Mouse (Mus musculus): ENCODE results near the gene Adgrg5.

The Adgrg5 gene

GRCm38 (mm10) chr8:94967071-94967470 lies 43.6 kb downstream of the Adgrg5 start:
- DNase-seq (ENCODE audit: low read depth, low spot score) = no peak

DNA sequence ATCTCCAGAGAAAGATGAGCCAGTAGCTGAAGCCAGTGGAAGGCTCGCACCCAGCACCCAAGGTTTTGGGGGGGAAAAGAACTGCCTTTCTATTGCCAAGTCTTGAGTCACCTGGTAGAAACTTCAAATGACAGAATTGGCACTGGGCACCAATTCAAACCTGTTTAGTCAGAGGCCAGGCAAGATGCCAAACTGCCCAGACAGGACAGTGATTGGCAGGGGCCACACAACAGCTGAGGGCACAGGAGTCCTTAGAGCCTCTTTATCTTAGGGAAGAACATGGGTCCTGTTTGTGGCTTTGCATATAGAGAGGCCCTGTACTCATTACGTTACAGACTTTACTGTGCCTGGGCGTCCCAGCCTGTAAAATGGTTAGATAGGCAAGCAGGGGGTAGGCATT lies 44.1 kb downstream of the Adgrg5 start:
- DNase-seq (ENCODE audit: low read depth, low spot score) = no peak

DNA sequence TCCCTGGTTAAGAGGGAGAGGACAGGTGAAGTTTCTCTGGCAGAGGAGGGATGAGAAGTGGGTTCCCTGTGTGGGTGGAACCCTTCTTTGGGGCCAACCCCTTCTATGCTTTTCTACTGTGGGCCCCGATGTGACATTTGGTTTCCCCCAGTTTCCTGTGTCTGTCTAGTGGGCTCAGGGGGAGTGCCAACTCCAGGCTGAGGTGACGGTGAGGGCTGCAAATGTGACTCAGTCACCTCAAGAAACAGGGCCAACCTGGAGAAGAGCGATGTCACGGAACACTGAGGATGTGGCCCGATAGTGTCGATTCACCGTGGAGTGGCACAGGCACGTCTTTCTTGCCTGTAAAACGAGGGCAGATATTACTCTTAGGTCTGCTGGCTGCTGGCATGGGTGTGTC lies 49.8 kb downstream of the Adgrg5 start:
- DNase-seq (ENCODE audit: low read depth, low spot score) = no peak

GRCm38 (mm10) chr8:94973786-94974185 lies 50.3 kb downstream of the Adgrg5 start:
- DNase-seq (ENCODE audit: low read depth, low spot score) = no peak

DNA sequence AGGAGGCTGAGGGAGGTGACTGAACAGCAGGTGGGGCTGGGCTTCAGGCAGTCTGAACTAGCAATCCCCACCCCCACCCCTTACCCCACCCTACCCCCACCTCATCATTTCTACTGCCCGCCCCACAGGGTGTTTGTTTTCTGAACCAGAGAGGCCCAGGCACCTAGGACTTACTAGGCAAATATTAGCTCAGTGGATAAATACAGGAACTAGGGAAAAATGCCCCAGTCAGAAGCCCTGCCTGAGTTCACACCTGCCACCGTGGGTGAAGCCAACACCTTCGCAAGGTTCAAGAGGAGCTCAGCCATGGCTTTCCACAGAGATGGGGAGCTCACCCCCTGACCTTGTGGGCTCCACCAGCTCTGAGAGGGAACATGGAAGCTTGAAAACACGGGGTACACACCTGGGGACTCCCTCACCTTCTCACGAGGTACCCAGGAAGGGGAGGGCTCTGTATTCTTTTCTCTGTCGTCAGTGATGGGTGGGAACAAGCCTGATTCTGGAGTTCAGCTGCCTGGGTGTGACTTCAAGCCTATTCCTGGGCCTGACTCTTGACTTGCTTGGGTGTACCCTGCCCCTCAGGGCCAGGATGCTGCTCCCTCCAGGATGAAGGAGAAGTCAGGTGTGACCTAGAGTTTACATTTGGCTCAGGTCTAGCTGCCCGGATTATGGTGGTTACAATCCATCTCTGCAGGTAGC lies 51.1 kb downstream of the Adgrg5 start, which contains the start of gene Adgrg1:
TSS of gene Adgrg1 (plus strand) at position 285 of the 699 bp plus-strand sequence.
- no peak for DNase-seq (ENCODE audit: low read depth, low spot score)

DNA sequence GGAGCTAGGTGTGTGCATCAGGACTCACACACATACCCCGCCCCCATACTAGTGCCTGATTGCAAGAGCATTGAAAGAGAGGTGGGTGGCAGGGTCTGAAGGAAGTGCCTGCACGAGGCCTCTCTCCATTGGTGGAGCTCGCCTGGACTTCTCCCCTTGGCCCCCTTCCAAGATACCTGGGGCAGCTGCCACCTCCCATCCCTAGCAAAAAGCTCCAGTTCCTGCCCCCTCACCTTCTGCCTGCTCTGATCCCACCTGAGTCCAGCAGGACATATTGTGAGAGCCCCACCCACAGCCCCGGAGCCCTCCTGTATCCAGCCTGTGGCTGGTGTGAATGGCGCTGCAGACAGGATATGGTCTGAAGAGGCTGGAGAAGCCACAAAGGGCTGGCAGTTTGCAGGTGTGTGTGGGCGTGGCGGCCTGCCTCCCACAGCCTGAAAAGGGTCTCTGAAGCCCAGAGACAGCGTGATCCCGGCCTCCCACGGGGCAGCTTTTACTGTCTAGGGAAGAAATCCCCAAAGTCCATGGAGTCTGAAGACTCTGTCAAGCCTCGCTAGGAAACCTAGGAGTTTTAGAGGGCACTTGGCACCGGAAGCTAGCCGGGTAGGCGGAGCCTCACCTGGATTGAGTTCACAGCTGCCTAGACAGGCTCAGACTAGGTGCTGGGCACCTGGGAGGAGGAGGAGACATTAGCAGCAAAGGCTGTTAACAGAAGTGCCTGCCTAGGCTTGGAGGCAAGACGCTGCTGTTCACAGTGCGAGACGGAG lies 53.3 kb downstream of the Adgrg5 start:
- peak; percentile 70 for DNase-seq (ENCODE audit: low read depth, low spot score)

DNA sequence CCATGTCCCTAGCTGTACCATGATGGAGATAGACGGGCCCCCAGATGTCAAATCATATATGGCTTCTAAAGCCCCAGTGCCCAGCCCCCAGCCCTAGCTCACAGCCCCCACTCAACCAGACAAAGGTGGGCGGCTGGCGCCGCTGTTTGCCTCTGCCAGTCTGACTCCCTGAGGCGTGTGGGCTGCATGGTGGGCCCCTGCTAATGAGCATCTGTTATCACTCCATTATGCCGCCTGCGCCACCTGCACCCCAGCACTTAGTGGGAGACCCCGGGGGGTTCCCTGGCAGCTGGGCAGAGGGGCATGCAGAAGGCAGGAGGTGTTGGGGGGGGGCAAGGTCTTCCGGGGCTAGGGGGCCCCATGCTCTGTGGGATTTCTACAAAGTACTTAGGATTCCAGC lies 54.6 kb downstream of the Adgrg5 start:
- no peak for DNase-seq (ENCODE audit: low read depth, low spot score)

GRCm38 (mm10) chr8:94978593-94979319 lies 55.3 kb downstream of the Adgrg5 start:
- DNase-seq (ENCODE audit: low read depth, low spot score) = no peak

- no peak for DNase-seq (ENCODE audit: low read depth, low spot score)
Measured at GRCm38 (mm10) chr8:94980176-94980575, 56.7 kb downstream of the Adgrg5 start.

- no peak for DNase-seq (ENCODE audit: low read depth, low spot score)
Measured at GRCm38 (mm10) chr8:94980976-94981375, 57.5 kb downstream of the Adgrg5 start.

GRCm38 (mm10) chr8:94981848-94982247 lies 58.4 kb downstream of the Adgrg5 start:
- DNase-seq (ENCODE audit: low read depth, low spot score) = no peak

DNA sequence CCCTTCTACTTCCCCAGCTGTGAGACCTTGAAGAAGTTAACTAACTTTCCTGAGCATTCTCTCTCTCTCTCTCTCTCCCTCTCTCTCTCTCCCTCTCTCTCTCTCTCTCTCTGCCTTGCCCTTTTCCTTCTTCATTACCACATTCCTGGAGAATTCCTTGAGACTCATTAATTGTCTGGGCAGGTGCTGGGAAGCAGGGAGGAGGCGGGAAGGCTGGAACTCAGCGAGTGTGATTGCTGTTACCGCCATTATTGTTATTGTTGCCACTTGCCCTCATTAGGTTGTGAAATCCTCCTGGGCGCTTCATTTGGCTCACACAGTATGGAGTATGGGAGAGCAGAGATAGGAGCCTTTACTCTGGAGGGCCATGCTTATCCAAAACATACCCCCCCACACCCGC lies 59.7 kb downstream of the Adgrg5 start:
- peak; percentile 59 for DNase-seq (ENCODE audit: low read depth, low spot score)

GRCm38 (mm10) chr8:94983881-94984516 lies 60.5 kb downstream of the Adgrg5 start:
- peak; percentile 55 for DNase-seq (ENCODE audit: low read depth, low spot score)

DNA sequence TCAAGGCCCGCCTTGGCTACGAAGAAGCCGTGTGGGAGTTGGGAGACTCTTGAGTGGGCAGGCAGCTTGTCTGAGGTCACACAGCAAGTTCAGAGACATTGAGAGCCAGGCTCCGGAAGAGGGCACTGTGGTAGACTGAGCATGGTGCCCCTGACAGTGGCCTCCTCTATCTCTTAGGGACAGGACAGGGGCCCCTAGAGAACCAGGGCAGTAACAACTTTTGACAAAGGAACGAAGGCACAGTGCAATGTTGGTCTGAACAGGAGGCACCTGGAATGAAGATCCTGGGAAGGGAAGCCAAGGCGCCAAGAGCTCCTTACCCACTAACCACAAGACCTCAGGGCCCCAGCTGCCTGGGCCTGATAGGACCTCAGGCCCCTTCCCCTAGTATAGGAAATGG lies 61.5 kb downstream of the Adgrg5 start:
- DNase-seq (ENCODE audit: low read depth, low spot score) = no peak

GRCm38 (mm10) chr8:94986676-94987075 lies 63.2 kb downstream of the Adgrg5 start:
- no peak for DNase-seq (ENCODE audit: low read depth, low spot score)

DNA sequence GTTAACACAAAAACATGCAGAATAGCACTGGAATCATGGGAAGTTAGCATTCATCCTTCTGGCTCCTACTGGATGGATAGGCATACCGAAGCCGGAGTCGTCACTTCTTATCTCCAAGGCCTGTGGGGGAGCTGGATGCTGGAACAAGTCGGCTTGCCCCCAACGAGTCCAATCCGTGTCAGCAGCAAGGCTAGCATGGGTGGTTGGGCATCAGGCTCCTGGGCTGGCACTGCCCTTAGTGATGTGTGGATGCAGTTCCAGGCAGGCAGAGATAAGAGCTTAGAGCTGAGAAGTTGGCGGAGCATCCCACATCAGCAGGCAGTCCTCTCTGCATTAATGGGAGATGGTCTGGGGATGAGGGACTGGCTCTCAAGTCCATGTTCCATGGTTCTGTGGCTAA lies 64.1 kb downstream of the Adgrg5 start:
- no peak for DNase-seq (ENCODE audit: low read depth, low spot score)

GRCm38 (mm10) chr8:94988619-94989018 lies 65.1 kb downstream of the Adgrg5 start:
- no peak for DNase-seq (ENCODE audit: low read depth, low spot score)

DNA sequence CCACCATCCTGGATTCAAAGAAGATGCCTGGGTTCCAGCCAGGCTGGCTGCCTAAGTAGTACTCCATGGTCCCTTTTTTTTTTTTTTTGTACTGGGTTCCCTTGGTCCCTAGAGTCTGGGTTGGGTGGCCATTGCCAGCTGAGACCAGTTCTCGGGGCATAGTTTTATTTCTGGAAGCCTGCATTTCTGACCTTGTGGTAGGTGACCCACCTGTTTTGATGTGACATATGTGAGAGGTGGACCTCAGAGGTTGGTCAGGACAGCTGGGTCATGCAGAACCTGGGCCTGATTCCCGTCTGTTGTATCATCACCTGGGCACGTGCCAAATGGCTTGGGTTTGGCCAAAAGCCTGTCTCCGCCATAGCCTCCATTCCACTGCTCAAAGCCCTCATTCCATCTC lies 66.2 kb downstream of the Adgrg5 start:
- no peak for DNase-seq (ENCODE audit: low read depth, low spot score)

GRCm38 (mm10) chr8:94990598-94991453 lies 67.3 kb downstream of the Adgrg5 start:
- no peak for DNase-seq (ENCODE audit: low read depth, low spot score)

DNA sequence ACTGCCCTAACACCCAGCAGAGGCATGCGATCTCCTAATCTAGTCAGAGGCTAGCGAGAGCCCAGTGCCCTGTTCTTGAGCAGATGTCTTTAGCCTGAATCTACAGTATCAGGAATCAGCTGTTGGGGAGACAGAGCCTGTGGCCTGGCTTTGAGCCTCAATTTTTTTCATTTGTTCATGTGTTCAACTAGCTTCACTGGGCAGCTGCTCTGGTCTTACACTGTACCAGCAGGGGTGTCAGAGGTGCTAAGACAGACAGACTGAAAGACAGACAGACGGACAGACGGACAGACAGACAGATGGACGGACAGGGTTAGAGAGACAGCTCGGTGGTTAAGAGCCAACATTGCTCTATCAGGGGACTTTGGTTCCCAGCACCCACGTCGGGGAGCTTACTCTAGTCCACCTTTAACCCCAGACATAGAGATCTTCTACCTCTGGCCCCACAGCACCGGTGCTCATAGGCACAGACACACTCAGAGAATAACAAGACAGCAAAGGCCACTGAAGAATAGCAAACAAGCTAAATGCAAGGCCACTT lies 68.0 kb downstream of the Adgrg5 start:
- DNase-seq (ENCODE audit: low read depth, low spot score) = no peak

- no peak for DNase-seq (ENCODE audit: low read depth, low spot score)
Measured at GRCm38 (mm10) chr8:94992010-94992409, 68.5 kb downstream of the Adgrg5 start.
